Mouse (Mus musculus) C2C12 (cell line): ENCODE measurements around the gene Leng8.

Source experiments
- CTCF ChIP-seq: IDR thresholded peaks from one replicate; pipeline ENCODE4 v1.5.1; 2011; ENCODE audit not compliant: control insufficient read depth, insufficient read depth, insufficient read length
- USF1 ChIP-seq: IDR thresholded peaks from one replicate; pipeline ENCODE4 v1.6.1; 2011; ENCODE audit warnings: low read depth, mild to moderate bottlenecking, control low read depth, moderate library complexity

DNA sequence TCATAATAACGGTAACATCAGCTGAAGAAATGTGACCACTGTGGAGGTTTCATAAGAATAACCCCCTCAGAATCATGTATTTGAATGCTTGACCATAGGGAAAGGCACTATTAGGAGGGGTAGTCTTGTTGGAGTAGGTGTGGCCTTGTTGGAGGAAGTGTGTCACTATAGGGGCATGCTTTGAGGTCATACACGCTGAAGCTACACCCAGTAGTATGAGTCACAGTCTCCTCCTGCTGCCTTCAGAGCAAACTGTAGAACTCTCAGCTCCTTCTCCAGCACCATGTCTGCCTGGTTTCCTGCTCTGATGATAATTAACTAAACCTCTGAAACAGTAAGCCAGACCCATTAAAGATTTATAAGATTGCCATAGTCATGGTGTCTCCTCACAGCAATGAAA, 38.0 kb upstream of the Leng8 start:
- TF ChIP-seq USF1 (no peak), CTCF (no peak)
